Mouse (Mus musculus) lung, embryonic 14.5 days (tissue): ENCODE measurements at regions not wholly inside any gene's neighbourhood (a gene's known extent, or its start where the extent isn't known, plus 50 kb on each side); places are given as distances from the start of the nearest gene placed in this dataset.
"Not testable (repeated sequence)": the region's sequence is repeated elsewhere in the genome, so short reads cannot be mapped to it uniquely, and the experiment has no call there.

Experiments
- ATAC-seq: fragments of 200-750 bp; cut with Nextera tagmentation; 2 replicates; pipeline ENCODE4 v1.8.0; 2017; ENCODE audit warnings: mild to moderate bottlenecking, moderate TSS enrichment, moderate library complexity; ENCODE audit not compliant: insufficient read depth
- DNase-seq: peaks from one replicate; pipeline ENCODE4 v3.0.0-alpha.2; 2015
- H3K27ac ChIP-seq: fragments of 300-500 bp; sonication (generic); 2 replicates; pipeline ENCODE4 v1.5.1; 2014; ENCODE audit warnings: low read depth, mild to moderate bottlenecking, moderate library complexity
- H3K27me3 ChIP-seq: fragments of 300-500 bp; sonication (generic); 2 replicates; pipeline ENCODE4 v1.6.1; 2014; ENCODE audit warnings: low read length, control low read depth; ENCODE audit not compliant: insufficient read depth
- H3K36me3 ChIP-seq: fragments of 300-500 bp; sonication (generic); 2 replicates; pipeline ENCODE4 v1.6.1; 2014; ENCODE audit warnings: control low read depth; ENCODE audit not compliant: insufficient read depth
- H3K4me1 ChIP-seq: fragments of 300-500 bp; sonication (generic); 2 replicates; pipeline ENCODE4 v1.6.1; 2014; ENCODE audit warnings: antibody characterized with exemption, control low read depth; ENCODE audit not compliant: insufficient read depth
- H3K4me2 ChIP-seq: fragments of 300-500 bp; sonication (generic); 2 replicates; pipeline ENCODE4 v1.6.1; 2014; ENCODE audit warnings: mild to moderate bottlenecking
- H3K4me3 ChIP-seq: fragments of 300-500 bp; sonication (generic); 2 replicates; pipeline ENCODE4 v1.5.1; 2014; ENCODE audit warnings: low read depth, low read length
- H3K9ac ChIP-seq: fragments of 300-500 bp; sonication (generic); 2 replicates; pipeline ENCODE4 v1.6.1; 2014
- H3K9me3 ChIP-seq: fragments of 300-500 bp; sonication (generic); 2 replicates; pipeline ENCODE4 v1.6.1; 2016; ENCODE audit warnings: low read depth, low read length, control low read depth
- CTCF ChIP-seq: IDR thresholded peaks from 2 replicates; pipeline ENCODE4 v1.5.1; 2016; ENCODE audit warnings: antibody characterized with exemption, low read depth
- WGBS: fragments of 180-500 bp; shearing (Covaris S2); extraction: QIAGEN DNeasy Blood & Tissue Kit; methylation state at CpG from one replicate; pipeline ENCODE4 v1.1.7; 2014; 5-methylcytosine and 5-hydroxymethylcytosine counted together

GRCm38 (mm10) chr7:29639591-29639990, 87.2 kb downstream of the Catsperg2 start:
- H3K27me3 ChIP-seq, H3K4me3 ChIP-seq, DNase-seq, H3K27ac ChIP-seq, H3K4me2 ChIP-seq, H3K9ac ChIP-seq, H3K4me1 ChIP-seq, ATAC-seq, H3K36me3 ChIP-seq: not testable (repeated sequence)
- 78% methylated on average over 5 of the region's 5 CpGs for WGBS
- H3K9me3 ChIP-seq = peaks cover 11% of the 10 kb centered on the region; the same call in 1 of the 2 replicates

- Histone ChIP-seq H3K9me3 (no peaks in the 10 kb centered on the region), H3K36me3 (no peaks in the 10 kb centered on the region), H3K4me2 (no peak overlapping the region), H3K4me1 (no peaks in the 10 kb centered on the region), H3K9ac (no peak overlapping the region), H3K27me3 (no peaks in the 10 kb centered on the region), H3K27ac (no peak overlapping the region), H3K4me3 (no peak overlapping the region)
- ATAC-seq (no peak), DNase-seq (no peak)
- WGBS = 48% methylated on average over 1 of the region's 1 CpGs
- TF ChIP-seq CTCF = no peak
Measured at GRCm38 (mm10) chr7:29602356-29602755, 83.9 kb upstream of the Sipa1l3 start.

- no peaks in the 10 kb centered on the region for H3K27me3 ChIP-seq
- H3K36me3 ChIP-seq = no peaks in the 10 kb centered on the region
- H3K9ac ChIP-seq = no peak overlapping the region
- DNase-seq (no peak), ATAC-seq (no peak)
- no peak overlapping the region for H3K4me3 ChIP-seq
- H3K4me1 ChIP-seq = no peaks in the 10 kb centered on the region
- no peak overlapping the region for H3K4me2 ChIP-seq
- no peaks in the 10 kb centered on the region for H3K9me3 ChIP-seq
- no peak for TF ChIP-seq CTCF
- 74% methylated on average over 6 of the region's 6 CpGs for WGBS
- H3K27ac ChIP-seq = no peak overlapping the region
Measured at GRCm38 (mm10) chr7:29601337-29601736, 82.9 kb upstream of the Sipa1l3 start.

- H3K4me3 ChIP-seq, ATAC-seq, H3K4me1 ChIP-seq, H3K36me3 ChIP-seq, H3K27ac ChIP-seq, H3K9me3 ChIP-seq, H3K9ac ChIP-seq, H3K27me3 ChIP-seq, H3K4me2 ChIP-seq: not testable (repeated sequence)
- TF ChIP-seq CTCF = peak; percentile 77
- WGBS = 21% methylated on average over 7 of the region's 7 CpGs
- peak; percentile 79 for DNase-seq
Measured at GRCm38 (mm10) chr7:29597291-29597690, 78.8 kb upstream of the Sipa1l3 start.

- ATAC-seq (no peak), DNase-seq (no peak)
- H3K9ac ChIP-seq = no peak overlapping the region
- no peaks in the 10 kb centered on the region for H3K36me3 ChIP-seq
- no peaks in the 10 kb centered on the region for H3K9me3 ChIP-seq
- H3K4me2 ChIP-seq = no peak overlapping the region
- no peak overlapping the region for H3K27ac ChIP-seq
- H3K4me3 ChIP-seq = no peak overlapping the region
- H3K27me3 ChIP-seq = no peaks in the 10 kb centered on the region
- 60% methylated on average over 5 of the region's 5 CpGs for WGBS
- H3K4me1 ChIP-seq = no peaks in the 10 kb centered on the region
- TF ChIP-seq CTCF = no peak
Measured at GRCm38 (mm10) chr7:29578128-29578527, 59.7 kb upstream of the Sipa1l3 start.

- Histone ChIP-seq H3K9me3 (no peaks in the 10 kb centered on the region), H3K4me2 (no peak overlapping the region), H3K9ac (no peak overlapping the region), H3K4me1 (no peaks in the 10 kb centered on the region), H3K4me3 (no peak overlapping the region), H3K27me3 (no peaks in the 10 kb centered on the region), H3K27ac (no peak overlapping the region), H3K36me3 (no peaks in the 10 kb centered on the region)
- WGBS = 27% methylated on average over 1 of the region's 1 CpGs
- ATAC-seq = no peak
- DNase-seq = no peak
- TF ChIP-seq CTCF = no peak
Measured at GRCm38 (mm10) chr7:29575606-29576005, 57.2 kb upstream of the Sipa1l3 start.
